Mouse (Mus musculus): ENCODE measurements around the gene Mdga1.

Mdga1 gene

DNA sequence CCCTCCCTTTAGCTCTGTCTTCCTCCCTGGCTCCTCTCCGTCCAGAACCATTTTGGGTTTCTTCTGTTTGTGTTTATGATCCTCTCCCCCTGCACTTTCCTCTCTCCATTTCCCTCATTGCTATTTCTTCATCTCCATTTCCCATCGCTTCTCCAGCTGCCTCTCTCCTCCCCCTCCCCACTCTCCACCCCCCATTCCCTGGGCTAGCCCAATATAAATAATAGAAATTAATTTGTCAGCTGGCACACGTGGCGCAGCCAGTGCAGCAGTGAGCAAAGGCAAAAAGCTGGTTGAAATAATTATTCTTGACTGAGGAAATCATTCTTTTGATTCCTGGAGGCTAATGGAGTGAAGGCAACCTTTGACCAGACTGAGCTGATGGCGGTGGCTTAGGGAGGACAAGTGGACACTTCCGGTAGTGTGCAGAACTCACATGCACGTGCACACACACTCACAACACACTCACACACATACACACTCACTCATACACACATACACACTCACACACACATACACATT lies at the start of gene Mdga1:
TSS of gene Mdga1 (minus strand) at position 51 of the 519 bp plus-strand sequence.
- no peak for DNase-seq (ENCODE audit: low read depth, low spot score)

DNA sequence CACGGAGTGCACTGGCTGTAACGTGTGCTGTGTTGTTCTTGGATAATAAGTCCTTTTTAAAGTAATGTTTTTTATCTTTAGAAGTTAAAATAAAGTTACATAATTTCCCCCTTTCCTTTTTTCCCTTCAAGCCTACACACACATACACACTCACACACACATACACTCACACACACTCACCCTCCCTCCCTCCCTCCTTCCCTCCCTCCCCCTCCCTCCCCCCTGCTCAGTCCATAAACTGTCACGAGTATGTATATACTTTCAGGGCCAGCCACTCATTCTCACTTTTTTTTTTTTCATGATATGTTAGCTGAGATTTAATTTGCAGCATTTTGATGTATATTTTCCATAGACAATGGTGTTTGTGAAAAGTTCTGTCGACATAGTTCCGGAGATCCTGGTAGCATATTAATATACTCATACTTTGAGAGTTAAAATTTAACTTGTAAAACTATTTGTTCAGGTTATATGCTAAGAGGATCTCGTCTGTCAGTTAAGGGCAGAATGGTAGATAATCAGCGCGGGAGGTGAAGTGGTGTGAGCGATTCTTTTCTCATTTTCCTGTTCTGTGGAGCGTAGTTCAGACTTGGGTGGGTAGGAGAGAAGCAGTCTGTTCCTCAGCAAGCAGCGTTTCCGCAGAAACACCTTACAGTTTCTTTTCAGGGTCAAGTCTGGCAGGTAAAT lies 49.2 kb upstream of the Mdga1 start:
- DNase-seq (ENCODE audit: low read depth, low spot score): no peak

DNA sequence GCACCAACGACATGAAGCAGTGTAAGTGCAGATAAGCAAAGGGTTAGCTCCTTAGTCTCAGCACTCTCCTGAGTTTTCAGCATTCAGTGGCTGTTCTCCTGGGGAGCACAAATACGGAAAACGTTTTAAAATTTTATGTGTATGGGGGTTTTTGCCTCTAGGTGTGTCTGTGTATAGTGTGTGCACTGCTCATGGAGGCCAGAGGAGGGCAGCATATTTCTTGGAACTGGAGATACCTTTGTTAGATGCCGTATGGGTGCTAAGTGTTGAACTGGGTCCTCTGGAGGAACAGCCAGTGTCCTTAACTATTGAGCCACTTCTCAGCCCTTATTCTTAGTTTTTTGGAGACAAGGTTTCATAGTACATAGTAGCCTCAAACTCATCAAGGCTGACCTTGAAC lies 44.8 kb upstream of the Mdga1 start:
- DNase-seq (ENCODE audit: low read depth, low spot score): no peak

DNA sequence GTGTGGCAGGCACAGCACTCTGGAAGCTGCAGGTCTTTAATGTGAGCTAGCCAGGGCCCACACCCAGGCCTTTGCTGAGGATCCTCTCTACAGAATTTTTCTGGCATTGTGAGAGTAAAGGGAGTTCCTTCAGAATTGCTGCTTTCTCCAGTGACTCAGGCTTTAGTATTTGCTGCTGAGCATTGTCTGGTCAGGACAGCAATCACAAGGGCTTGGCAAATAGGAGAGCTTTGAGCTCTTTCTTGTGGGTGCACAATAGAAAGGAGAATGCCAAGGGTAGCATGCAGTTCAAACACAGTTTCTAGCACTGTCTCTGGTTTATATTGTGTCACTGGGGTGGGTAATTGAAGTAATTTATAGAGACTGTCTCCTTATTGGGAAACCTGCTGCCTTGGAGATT lies 38.5 kb upstream of the Mdga1 start:
- DNase-seq (ENCODE audit: low read depth, low spot score): no peak

DNA sequence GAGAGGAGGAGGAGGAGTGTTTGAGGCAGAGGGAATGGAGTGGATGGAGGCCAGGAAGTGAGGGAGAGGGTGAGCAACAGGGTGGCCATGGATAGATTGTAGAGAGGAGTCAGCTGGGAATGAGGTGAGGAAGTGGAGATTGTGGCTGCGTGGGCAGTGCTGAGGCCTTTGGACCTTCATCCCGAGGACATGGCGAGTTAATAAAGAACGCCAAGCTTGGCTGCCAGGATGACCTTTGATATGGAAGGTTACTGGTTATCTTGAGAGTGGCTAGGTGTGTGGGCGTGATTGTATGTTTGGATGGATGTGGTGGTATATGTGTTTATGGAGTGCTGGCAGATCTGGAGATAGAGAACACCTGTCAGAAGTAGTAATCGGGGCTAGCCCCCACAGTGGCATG lies 38.0 kb upstream of the Mdga1 start:
- no peak for DNase-seq (ENCODE audit: low read depth, low spot score)

DNA sequence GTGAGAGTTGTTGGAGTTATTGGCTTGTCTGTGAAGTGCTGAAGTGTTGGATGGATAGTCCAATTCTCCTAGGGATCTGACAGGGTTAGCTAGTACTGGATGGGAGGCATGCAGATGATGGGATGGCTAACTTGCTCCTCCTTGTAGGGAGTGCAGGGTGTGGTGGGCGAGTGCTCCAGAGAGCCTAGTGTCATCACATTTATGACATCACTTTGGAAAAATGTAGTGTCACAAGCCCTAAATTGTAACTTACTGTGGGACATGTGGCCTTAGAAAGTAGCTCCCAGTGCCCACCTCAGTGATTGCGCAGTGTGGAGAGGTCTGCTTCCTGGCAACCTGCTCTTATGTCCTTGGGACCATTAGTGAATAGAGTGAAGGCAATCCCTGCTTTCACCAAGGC lies 37.0 kb upstream of the Mdga1 start:
- DNase-seq (ENCODE audit: low read depth, low spot score): no peak

DNA sequence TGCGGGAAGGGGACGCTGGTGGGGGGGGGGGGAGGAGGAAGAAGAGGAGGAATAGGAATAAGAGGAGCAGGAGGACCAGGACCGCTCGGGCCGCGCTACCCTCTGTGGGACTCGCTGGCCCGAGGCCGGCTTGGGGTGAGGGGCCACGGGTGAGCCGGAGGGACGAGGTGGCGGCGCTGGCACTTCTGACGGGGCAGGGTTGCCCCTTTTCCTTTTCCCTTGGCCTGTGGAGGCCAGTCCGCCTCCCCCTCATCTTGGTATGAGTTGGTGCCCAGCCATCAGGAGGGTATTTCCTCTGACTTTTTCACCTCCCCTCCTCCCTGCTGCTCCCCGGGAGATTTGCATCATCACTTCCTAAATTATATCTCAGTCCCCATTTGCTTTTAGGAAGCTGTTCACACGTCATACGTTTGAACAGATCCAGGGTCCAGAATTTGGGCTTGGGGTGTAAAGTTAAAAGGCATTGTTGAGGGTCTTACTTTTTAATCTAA lies 35.6 kb upstream of the Mdga1 start:
- DNase-seq (ENCODE audit: low read depth, low spot score): no peak

DNA sequence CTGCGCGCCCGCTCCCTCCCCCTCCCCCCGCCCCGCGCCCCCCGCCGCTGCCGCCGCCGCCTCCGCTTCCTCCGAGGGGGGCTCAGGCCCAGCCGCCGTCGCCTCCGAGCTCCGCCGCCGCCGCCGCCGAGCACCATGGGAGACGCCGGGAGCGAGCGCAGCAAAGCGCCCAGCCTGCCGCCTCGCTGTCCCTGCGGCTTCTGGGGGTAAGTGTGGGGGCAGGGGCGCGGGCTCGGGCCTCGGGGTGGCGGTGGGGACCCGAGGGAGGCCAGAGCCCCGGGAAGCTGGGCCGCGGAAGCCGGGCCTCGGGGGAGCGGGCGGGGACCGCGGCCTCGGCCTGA lies 35.2 kb upstream of the Mdga1 start:
- DNase-seq (ENCODE audit: low read depth, low spot score): no peak

DNA sequence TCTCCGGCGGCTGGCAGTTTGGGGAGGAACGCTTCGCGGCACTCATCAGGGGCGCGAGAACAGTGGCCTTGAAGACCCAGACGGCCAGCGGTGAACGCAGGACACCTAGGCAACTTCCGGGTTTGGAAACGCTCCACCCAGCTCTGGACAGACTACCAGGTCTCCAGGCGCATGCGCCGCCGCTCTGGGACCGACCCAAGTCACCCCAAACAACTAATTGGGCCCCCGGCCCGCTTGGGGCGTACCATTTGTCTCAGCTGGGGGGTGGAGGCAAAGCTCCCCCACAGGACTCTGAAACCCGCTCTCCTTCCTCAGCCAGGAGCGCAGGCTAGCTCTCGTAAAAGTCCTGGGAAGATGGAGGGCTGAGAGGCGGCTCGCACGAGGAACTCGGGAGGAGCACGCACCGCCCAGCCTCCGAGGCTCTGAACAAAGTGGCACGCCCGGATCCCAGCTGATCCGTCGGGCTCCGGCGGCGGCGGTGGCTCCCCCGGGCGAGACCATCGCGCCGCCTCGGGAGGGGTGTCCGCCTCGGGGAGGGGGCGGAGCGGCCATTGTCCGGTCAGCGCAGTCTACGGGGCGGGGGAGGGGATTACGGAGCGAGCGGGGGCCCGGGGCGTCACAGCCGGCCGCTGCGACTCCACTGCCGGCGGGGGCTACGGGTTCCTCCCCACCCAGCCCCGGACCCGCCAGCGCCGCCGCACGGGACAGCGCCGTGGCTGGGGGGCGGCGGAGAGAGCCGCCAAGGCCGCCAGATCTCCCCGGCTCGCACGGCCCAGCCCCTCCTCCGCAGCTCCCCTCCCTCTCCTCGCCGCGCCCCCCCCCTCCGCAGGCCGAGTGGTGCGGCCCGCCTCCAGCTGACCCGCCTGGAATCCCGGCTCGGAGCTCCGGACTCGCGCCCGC lies 34.6 kb upstream of the Mdga1 start, which contains the start of gene Zfand3:
TSS of gene Zfand3 (plus strand) at position 531 of the 900 bp plus-strand sequence.
- DNase-seq (ENCODE audit: low read depth, low spot score): peak; percentile 92

DNA sequence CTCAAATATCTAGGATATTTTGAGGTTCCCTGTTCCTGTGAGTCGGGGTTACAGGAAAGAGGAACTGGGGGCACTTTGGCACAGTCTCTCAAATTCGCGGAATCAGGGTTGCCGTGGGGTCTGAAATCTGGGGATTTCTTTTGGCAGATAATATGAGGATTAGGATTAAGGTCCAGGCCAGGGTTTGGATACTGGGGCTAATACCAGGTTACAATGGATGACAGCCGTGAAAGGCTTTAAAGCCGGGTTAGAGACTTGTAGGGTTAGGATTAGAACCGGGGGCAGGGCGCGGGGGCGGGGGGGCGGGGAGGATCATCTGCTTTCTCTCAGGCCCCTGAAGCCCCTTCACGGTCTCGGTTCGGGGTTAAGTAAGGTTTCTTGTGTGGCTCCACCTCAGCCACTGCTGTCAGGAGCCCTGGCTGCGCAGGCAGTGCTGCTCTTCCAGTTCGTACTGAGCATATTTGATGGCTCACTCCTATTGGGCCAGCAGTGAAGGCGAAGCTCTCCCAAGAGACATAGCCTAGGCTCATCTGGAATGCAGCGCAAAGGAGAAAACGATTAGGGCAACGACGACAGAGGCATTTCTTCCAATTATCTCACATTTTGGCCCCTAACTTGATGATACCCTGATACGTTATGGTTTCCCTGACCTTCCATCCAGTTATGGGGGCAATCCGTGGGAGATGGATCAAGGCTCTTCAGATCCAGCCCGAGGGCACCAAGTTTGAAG lies 28.8 kb upstream of the Mdga1 start:
- peak; percentile 61 for DNase-seq (ENCODE audit: low read depth, low spot score)

DNA sequence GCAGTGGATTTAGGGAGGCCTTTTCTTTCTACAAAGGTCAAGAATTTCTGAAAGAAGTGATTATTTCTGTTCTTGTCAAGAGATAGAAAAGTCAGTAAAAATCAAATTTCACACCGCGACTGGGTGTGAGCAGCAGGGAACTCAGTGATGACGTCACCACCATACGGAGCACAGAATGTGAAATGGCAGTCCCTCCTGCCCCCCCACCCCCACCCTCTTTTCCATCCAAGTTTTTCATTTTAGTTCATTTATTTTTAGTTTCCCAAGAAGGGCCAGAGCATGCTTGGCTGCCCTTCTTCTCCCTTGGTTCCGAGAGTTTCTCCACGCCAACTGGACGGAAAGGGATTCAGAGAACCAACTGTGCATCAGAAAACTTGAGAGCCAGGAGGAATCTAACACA lies 27.8 kb upstream of the Mdga1 start:
- no peak for DNase-seq (ENCODE audit: low read depth, low spot score)

DNA sequence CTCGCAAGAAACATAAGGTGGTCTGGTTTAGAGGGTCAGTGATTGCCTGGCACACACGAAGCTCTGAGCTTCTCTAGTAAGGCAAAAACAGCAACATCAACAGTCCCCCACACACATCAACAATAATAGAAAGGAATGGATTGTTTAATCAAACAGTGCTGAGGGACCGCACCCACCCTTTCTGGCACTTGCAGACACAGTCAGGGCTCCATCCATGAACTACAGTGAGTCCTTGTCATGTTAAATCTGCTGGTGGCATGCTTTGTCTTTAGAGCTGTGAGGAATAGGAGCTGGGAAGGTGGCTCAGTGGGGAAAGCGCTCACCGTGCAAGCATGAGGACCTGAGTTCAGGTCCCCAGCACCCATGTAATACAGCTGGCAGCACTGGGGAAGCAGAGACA lies 26.1 kb upstream of the Mdga1 start:
- no peak for DNase-seq (ENCODE audit: low read depth, low spot score)

DNA sequence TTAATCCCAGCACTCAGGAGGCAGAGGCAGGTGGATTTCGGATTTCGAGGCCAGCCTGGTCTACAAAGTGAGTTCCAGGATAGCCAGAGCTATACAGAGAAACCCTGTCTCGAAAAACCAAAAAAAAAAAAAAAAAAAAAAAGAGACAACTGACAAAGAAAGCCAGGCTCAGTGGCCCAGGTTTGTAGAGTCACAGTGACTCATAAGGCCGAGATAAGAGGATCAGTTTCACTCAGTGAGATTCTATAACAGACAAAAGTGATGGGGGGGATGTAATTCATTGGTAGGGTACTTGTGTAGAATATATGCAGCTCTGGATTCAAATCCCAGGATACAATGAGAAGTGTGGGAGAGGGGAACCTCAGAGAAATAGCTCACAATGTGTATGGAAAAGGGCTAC lies 24.6 kb upstream of the Mdga1 start:
- no peak for DNase-seq (ENCODE audit: low read depth, low spot score)

DNA sequence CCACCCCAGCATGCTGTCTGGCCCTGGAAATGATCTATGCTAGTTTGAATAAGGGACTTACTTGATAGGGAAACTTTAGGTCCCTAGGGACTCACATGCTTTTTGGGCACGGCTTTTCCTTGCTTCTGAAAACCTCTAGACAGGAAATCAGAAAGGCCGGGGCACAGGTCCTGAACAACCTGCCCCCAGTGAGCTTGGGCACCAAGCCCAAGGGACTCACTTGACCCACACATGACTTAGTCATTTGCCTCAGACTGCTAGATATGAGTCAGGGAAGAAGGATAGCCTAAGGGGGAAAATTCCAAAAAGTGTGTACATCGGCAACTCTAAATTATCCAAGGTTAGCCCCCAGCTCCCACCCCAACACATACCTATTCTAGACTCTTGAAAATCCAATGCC lies 24.1 kb upstream of the Mdga1 start:
- no peak for DNase-seq (ENCODE audit: low read depth, low spot score)

DNA sequence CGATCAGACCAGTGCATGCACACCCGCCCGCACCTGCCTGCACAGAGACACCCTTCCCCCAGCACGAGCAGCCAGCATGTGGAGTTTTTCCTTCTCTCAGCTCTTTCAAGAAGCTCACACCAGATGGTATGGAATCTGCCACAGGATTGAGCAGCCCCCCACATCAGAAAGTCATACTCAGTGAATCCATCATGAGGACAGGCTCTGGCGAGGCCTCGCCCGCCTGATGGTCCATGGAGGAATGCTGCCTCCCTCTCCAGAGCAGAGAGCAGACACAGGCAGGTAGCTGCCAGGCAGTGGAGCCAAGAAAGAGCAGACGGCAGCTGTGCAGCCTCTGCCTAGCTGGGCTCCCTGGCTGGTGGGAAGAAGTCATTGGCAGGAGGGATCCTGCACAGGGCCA lies 23.6 kb upstream of the Mdga1 start:
- no peak for DNase-seq (ENCODE audit: low read depth, low spot score)

DNA sequence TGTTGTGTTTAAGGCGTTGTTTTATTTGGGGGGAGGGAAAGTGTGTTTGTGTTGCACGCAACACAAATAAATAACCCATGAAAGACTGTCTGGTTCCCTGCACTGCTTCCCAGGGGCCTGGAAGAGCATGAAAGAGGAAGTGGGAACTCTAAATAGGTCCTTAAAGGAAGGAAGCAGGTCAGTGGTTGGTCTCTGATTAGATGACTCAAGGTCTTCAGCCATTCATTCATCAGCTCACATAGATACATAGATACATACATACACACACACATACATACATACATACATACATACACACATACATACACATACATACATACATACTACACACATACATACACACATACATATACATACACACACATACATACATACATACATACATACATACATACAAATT lies 21.0 kb upstream of the Mdga1 start:
- no peak for DNase-seq (ENCODE audit: low read depth, low spot score)

DNA sequence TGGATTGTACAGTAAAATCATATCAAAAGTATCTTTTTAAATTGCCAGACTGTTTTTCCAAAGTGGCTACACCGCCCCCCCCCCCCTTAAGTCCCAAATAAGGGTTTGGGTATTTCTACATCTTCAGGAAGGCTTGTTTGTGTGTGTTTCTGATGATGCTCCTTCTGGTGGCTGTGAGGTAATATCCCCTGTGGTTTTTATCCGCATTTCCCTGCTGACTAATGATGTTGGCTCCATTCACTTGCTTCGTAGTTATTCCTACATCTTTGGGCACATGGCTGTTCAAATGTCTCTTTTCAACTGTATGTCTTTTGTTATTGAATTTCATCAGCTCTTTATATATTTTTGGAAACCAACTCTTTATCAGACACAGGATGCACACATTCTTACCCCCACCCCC lies 20.2 kb upstream of the Mdga1 start:
- no peak for DNase-seq (ENCODE audit: low read depth, low spot score)

DNA sequence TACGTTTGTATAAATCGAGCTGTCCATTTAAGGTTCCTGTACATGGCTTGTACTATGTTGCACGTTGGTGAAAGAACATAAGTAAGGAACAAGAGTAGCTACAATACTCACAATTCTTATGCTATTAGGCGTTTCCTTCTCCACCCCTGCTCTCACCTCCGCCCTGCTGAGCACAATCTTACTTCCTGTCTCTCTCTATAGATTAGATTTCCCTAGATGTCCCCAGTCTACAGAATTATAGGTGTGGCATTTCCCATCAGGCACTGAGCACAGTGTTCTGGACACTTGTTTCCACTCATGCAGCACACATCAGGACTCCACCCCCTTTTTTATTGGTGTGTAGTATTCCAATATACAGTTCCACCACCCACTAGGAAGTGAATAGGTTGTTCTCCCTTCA lies 19.8 kb upstream of the Mdga1 start:
- DNase-seq (ENCODE audit: low read depth, low spot score): no peak

DNA sequence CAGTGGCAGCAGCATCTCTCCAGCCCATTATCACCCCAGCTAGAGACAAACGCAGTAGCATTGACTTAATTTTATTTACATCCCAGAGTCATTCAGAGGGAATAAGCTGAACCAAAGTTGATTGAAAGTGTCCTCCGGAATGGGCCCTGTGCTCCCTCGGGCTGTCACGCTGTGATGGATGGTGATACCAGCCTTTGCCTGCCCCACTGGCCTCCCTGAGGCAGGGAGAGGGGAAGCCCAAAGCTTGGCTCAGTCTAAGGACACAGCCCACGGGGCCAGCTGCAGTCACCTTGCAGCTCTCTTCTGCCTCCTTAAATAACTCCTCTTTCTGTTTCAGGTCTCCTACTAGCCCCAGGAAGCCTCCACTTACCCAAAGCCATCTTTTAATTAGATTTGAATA lies 18.3 kb upstream of the Mdga1 start:
- no peak for DNase-seq (ENCODE audit: low read depth, low spot score)

DNA sequence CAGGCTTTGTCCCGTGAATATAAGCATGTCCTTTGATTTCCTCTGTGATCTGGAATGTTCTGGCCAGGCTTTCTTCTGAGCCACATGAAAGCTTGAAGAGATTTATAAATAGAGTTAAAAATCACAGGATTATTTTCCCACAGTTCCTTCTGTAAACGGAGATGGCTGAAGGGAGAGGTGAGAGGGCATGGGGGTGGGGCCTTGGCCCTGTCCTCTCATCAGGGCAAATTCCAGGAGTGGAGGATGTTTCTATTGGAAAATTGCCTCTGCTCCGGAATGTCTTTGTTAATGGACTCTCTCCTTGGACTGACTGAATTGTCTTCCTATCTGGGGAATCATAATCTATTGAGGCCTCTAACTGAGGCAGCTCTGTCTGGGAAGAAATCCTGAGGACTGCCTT lies 15.6 kb upstream of the Mdga1 start:
- DNase-seq (ENCODE audit: low read depth, low spot score): no peak

DNA sequence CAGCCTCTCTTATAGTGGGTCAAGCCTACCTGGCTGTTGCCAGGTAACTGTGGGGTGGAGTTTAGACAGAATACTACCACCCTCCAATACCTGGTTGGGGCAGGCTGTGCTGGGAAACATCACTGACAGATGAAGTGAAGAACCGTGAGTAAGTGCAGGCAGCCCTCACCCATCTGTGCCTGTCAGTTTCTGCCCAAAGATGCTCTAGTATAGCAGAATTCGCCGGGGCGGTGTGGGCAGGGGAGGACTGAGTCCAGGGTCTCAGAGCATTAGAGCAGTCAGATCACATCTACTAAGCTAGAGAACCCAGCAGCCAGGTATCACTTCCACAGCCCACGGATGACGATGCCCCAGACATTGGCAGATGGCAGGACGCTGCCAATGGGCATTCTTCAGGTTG lies 15.0 kb upstream of the Mdga1 start:
- DNase-seq (ENCODE audit: low read depth, low spot score): no peak

DNA sequence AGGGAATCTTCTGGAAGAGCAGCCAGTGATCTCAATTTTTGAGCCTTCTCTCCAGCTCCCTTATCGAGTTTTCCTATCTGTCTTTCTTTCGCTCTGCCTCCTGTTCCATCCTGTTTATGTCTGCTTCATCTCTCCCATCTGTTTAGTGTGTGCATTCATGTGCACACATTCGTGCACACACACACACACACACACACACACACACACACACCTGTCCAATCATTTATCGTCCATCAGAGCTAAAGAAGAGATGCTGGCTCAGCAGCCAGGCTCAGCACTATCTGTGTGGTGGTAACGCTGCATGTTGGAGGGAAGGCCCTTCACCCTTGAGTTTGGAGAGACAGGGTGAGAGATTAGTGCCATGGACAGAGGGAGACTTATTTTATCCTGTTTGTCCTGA lies 13.3 kb upstream of the Mdga1 start:
- no peak for DNase-seq (ENCODE audit: low read depth, low spot score)
